Mouse (Mus musculus): Measurements from ENCODE around the gene Obsl1. TPM values are rescaled to one million over a fixed set of nuclear protein-coding genes. Genes with fewer than 3 reads are reported as not detected.

The Obsl1 gene
- polyA plus RNA-seq, 1 experiment from 2014 or later, result 25.8 TPM

DNA sequence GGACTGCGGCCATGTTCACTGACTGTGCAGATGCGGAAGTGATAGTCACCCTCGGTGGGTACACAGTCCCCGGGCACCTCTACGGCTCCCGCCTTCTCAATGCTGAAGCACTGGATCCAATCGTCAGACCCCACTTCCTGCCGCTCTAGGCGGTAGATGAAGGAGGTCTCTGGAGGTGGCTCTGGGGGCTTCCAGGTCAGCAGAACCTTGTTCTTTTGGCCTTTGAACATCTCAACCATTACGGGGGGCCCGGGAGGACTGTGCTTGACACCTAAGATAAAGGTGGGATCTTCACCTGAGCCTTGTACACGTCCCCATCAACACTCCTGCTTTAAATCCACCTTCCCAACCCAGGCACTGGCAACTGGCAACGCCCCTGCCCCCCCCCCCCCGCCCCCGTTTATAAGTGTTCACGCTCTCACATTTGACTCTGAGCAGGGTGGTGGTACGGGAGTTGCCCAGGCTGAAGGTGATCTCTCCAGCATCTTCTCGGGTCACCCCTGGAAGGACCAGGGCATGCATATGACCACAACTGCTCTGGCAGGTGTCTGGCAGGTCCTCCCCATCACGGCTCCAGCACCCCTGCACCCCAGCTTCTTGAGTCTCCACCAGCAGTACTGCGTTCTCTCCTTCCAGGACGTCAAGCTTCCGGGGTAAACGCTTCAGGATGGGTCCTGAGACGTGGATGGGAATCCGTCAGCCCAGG, 3.2 kb downstream of the Obsl1 start:
- no peak for ATAC-seq
- no peak overlapping the region for H3K4me3 ChIP-seq (ENCODE audit: low read depth, low read length)
- no peak for TF ChIP-seq EP300 (IDR thresholded peaks at IDR 0.05)
- TF ChIP-seq CTCF (IDR thresholded peaks at IDR 0.05), result no peak
- no peaks in the 10 kb centered on the region for H3K9me3 ChIP-seq (ENCODE audit: low read length)
- WGBS, result 84% methylated on average over 22 of the region's 25 CpGs
- no peaks in the 10 kb centered on the region for H3K27me3 ChIP-seq (replicated peaks; ENCODE audit: insufficient read depth, low read length)
- H3K4me1 ChIP-seq (ENCODE audit: insufficient read depth, low read depth, low read length), result no peaks in the 10 kb centered on the region; the same call in none of the 2 replicates
- no peak overlapping the region for H3K9ac ChIP-seq (replicated peaks; ENCODE audit: low read depth)
- DNase-seq (ENCODE audit: low spot score), result no peak
- H3K36me3 ChIP-seq (ENCODE audit: insufficient read depth, low read length), result peaks cover 21% of the 10 kb centered on the region; the same call in 1 of the 2 replicates
- no peak overlapping the region for H3K27ac ChIP-seq (ENCODE audit: low read length)
- H3K4me2 ChIP-seq (replicated peaks; ENCODE audit: low read depth, low read length), result no peak overlapping the region

DNA sequence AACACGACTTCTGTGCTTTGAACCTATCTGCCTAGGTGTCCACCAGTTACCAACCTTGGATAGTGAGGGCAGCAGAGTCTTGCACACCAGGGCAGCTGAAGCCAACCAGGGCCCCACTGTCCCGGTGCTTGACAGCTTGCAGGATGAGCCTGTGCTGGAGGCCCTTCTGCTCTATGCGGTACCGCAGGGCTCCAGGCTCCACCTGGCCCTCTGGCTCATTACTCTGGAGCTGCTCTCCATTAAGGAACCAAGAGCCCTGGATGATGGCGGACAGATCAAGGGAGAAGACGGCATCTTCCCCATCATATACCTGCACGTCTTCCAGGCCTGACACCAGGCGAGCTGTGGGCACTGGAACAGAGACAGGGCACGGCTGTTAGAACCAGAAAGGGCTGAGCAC, 4.3 kb downstream of the Obsl1 start:
- ATAC-seq, result no peak
- 96% methylated on average over 9 of the region's 9 CpGs for whole genome bisulfite sequencing
- H3K27ac ChIP-seq (ENCODE audit: low read length), result no peak overlapping the region
- no peaks in the 10 kb centered on the region for H3K27me3 ChIP-seq (replicated peaks; ENCODE audit: insufficient read depth, low read length)
- TF ChIP-seq EP300 (IDR thresholded peaks at IDR 0.05) (no peak), CTCF (IDR thresholded peaks at IDR 0.05) (no peak)
- no peak overlapping the region for H3K4me2 ChIP-seq (replicated peaks; ENCODE audit: low read depth, low read length)
- DNase-seq (ENCODE audit: low spot score), result no peak
- H3K4me1 ChIP-seq (ENCODE audit: insufficient read depth, low read depth, low read length), result no peaks in the 10 kb centered on the region; the same call in none of the 2 replicates
- H3K9me3 ChIP-seq (ENCODE audit: low read length), result no peaks in the 10 kb centered on the region
- H3K9ac ChIP-seq (replicated peaks; ENCODE audit: low read depth), result no peak overlapping the region
- no peak overlapping the region for H3K4me3 ChIP-seq (ENCODE audit: low read depth, low read length)
- peaks cover 21% of the 10 kb centered on the region; the same call in 1 of the 2 replicates for H3K36me3 ChIP-seq (ENCODE audit: insufficient read depth, low read length)

DNA sequence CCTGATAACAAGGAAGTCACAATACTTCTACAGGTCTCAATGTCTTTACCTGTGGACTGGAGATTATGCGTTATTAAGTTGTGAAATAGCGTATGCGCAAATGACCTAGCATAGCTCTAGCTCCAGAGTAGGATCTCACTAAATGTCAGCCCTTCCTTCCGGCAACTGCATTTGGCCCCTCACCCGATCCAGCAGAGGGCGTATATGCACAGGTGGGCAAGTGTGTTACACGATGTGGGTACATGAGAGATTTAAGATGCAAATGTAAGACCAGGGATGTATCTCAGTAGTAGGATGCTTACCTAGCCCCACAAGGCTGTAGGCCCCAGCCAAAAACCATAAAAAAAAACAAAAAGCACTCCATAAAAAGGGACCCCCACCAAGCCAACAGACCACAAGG, 6.8 kb downstream of the Obsl1 start:
- 78% methylated on average over 7 of the region's 7 CpGs for WGBS
- Histone ChIP-seq H3K4me2 (replicated peaks; ENCODE audit: low read depth, low read length) (no peak overlapping the region), H3K4me1 (ENCODE audit: insufficient read depth, low read depth, low read length) (no peaks in the 10 kb centered on the region; the same call in 1 of the 2 replicates), H3K27me3 (replicated peaks; ENCODE audit: insufficient read depth, low read length) (no peaks in the 10 kb centered on the region), H3K27ac (ENCODE audit: low read length) (no peak overlapping the region), H3K36me3 (ENCODE audit: insufficient read depth, low read length) (peaks cover 21% of the 10 kb centered on the region; the same call in 1 of the 2 replicates), H3K4me3 (ENCODE audit: low read depth, low read length) (no peak overlapping the region), H3K9me3 (ENCODE audit: low read length) (no peaks in the 10 kb centered on the region), H3K9ac (replicated peaks; ENCODE audit: low read depth) (no peak overlapping the region)
- ATAC-seq, result no peak
- DNase-seq (ENCODE audit: low spot score), result no peak
- TF ChIP-seq CTCF (IDR thresholded peaks at IDR 0.05) (peak; percentile 53), EP300 (IDR thresholded peaks at IDR 0.05) (no peak)

DNA sequence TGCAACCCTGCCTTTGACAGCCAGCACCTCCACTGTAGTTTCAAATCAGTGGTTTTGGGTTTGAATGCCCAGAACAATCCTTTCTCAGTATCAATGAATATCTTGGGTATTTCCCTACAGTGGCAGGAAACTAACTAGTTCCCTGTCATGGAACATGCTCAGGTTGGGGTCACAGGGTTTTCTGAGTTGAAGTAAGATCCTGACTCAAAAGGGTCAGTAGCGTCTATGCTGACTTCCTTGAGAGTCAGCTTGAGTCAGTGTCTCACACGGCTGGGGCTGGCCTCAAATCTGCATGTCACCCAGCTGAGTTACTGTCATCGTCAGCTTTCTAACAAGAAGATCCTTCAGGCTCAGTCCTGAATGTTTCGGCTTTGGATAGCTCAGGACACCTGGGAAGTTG, 7.4 kb downstream of the Obsl1 start:
- Histone ChIP-seq H3K4me2 (replicated peaks; ENCODE audit: low read depth, low read length) (no peak overlapping the region), H3K27me3 (replicated peaks; ENCODE audit: insufficient read depth, low read length) (no peaks in the 10 kb centered on the region), H3K9me3 (ENCODE audit: low read length) (no peaks in the 10 kb centered on the region), H3K36me3 (ENCODE audit: insufficient read depth, low read length) (peaks cover 21% of the 10 kb centered on the region; the same call in 1 of the 2 replicates), H3K9ac (replicated peaks; ENCODE audit: low read depth) (no peak overlapping the region), H3K4me3 (ENCODE audit: low read depth, low read length) (no peak overlapping the region), H3K4me1 (ENCODE audit: insufficient read depth, low read depth, low read length) (no peaks in the 10 kb centered on the region; the same call in 1 of the 2 replicates), H3K27ac (ENCODE audit: low read length) (no peak overlapping the region)
- ATAC-seq, result no peak
- no peak for DNase-seq (ENCODE audit: low spot score)
- TF ChIP-seq EP300 (IDR thresholded peaks at IDR 0.05) (no peak), CTCF (IDR thresholded peaks at IDR 0.05) (no peak)
- WGBS, result 81% methylated on average over 4 of the region's 4 CpGs

DNA sequence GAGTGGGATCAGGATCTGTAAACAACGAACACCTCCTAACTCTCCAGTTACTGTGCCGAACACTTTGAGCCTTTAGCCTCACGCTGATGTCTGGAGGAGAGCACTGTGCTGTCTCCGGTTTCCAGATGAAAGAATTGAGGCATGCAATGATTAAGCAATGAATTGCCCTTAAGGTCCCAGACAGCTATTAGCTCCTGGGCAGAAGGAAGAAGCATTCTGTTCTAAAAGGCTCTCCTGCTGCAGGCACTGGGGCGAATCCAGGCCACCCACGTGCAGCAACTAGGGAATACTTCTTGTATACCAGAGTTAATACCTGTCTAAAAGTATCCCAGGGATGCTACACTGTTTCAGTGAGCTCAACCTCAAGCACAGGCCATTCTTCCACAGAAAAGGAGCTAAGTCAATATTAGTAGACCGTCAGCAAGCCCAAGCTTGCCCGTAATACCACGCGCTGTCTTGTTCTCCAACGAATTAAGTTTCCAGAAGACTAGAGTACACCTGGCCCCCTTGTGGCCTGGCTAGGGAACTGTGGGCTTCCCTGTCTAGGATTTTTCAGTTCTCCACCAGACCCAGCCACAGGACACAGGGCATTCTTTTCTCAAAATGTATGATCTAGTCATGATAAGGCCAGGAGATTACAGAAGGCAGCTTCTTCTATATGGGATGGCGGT, 11.2 kb downstream of the Obsl1 start:
- Histone ChIP-seq H3K4me1 (ENCODE audit: insufficient read depth, low read depth, low read length) (no peaks in the 10 kb centered on the region), H3K27me3 (replicated peaks; ENCODE audit: insufficient read depth, low read length) (no peaks in the 10 kb centered on the region), H3K4me3 (ENCODE audit: low read depth, low read length) (no peak overlapping the region), H3K9me3 (ENCODE audit: low read length) (no peaks in the 10 kb centered on the region), H3K4me2 (replicated peaks; ENCODE audit: low read depth, low read length) (no peak overlapping the region), H3K9ac (replicated peaks; ENCODE audit: low read depth) (no peak overlapping the region), H3K27ac (ENCODE audit: low read length) (no peak overlapping the region), H3K36me3 (ENCODE audit: insufficient read depth, low read length) (peaks cover 11% of the 10 kb centered on the region)
- peak; percentile 57 for ATAC-seq
- TF ChIP-seq EP300 (IDR thresholded peaks at IDR 0.05) (no peak), CTCF (IDR thresholded peaks at IDR 0.05) (peak; percentile 84)
- peak; percentile 70 for DNase-seq (ENCODE audit: low spot score)
- WGBS, result 53% methylated on average over 12 of the region's 12 CpGs

DNA sequence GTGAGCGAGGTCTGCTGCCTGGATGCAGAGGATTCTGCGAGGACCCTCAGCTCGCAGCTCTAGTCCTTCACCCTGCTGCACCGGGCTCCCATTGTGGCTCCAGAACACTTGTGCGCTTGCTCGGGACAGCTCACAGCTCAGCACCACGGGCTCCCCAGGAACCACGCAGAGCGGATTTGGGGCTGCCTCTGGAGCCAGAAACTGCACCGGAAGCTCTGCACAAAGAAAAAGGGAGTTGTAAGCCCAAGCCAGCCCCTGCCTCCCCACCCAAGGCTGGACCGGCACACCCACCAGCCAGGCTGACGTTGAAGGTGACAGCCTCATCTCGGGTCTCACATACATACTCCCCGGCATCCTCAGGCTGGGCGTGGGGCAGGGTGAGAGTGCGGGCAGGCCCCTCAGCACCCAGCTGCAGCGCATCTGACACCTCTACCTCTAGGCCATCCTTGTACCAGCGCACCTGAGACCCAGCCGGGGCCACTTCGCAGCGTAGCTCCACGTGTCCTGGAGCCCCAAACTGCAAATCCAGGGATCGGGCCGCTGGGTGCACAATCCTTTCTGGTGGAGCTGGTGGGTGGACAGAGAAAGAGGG, 13.6 kb downstream of the Obsl1 start:
- ATAC-seq (no peak), DNase-seq (ENCODE audit: low spot score) (no peak)
- Histone ChIP-seq H3K4me3 (ENCODE audit: low read depth, low read length) (no peak overlapping the region), H3K4me1 (ENCODE audit: insufficient read depth, low read depth, low read length) (no peaks in the 10 kb centered on the region), H3K27ac (ENCODE audit: low read length) (no peak overlapping the region), H3K36me3 (ENCODE audit: insufficient read depth, low read length) (peaks cover 6% of the 10 kb centered on the region), H3K9ac (replicated peaks; ENCODE audit: low read depth) (no peak overlapping the region), H3K9me3 (ENCODE audit: low read length) (no peaks in the 10 kb centered on the region), H3K4me2 (replicated peaks; ENCODE audit: low read depth, low read length) (no peak overlapping the region), H3K27me3 (replicated peaks; ENCODE audit: insufficient read depth, low read length) (no peaks in the 10 kb centered on the region)
- 72% methylated on average over 24 of the region's 24 CpGs for WGBS
- no peak for TF ChIP-seq EP300 (IDR thresholded peaks at IDR 0.05)
- TF ChIP-seq CTCF (IDR thresholded peaks at IDR 0.05), result no peak

Data from lung, postnatal 0 days (tissue).